Mouse (Mus musculus) midbrain, embryonic 16.5 days (tissue): Measurements from ENCODE around the gene Vmn1r14. TPM values are rescaled to one million over a fixed set of nuclear protein-coding genes. Genes with fewer than 3 reads are reported as not detected.
"Not testable (repeated sequence)": the region's sequence is repeated elsewhere in the genome, so short reads cannot be mapped to it uniquely, and the experiment has no call there.

Experiments
- ATAC-seq: fragments of 200-750 bp; cut with Nextera tagmentation; 2 replicates; pipeline ENCODE4 v1.8.0; 2017; ENCODE audit warnings: moderate TSS enrichment
- H3K27ac ChIP-seq: fragments of 300-500 bp; sonication (generic); 2 replicates; pipeline ENCODE4 v1.5.1; 2014; ENCODE audit warnings: mild to moderate bottlenecking, low read length, mixed read lengths
- H3K27me3 ChIP-seq: fragments of 300-500 bp; sonication (generic); 2 replicates; pipeline ENCODE4 v1.6.1; 2014; ENCODE audit warnings: low read depth, low read length, mixed read lengths; ENCODE audit not compliant: control insufficient read depth, insufficient read depth
- H3K36me3 ChIP-seq: fragments of 300-500 bp; sonication (generic); 2 replicates; pipeline ENCODE4 v1.6.1; 2014; ENCODE audit warnings: mild to moderate bottlenecking, low read length, moderate library complexity, mixed read lengths; ENCODE audit not compliant: control insufficient read depth, insufficient read depth
- H3K4me1 ChIP-seq: fragments of 300-500 bp; sonication (generic); 2 replicates; pipeline ENCODE4 v1.6.1; 2014; ENCODE audit warnings: mild to moderate bottlenecking, low read length, mixed read lengths; ENCODE audit not compliant: control insufficient read depth, insufficient read depth
- H3K4me2 ChIP-seq: fragments of 300-500 bp; sonication (generic); 2 replicates; pipeline ENCODE4 v1.6.1; 2014; ENCODE audit warnings: mild to moderate bottlenecking, low read length, mixed read lengths
- H3K4me3 ChIP-seq: fragments of 300-500 bp; sonication (generic); 2 replicates; pipeline ENCODE4 v1.5.1; 2014; ENCODE audit warnings: low read depth, mild to moderate bottlenecking, low read length, moderate library complexity, mixed read lengths
- H3K9ac ChIP-seq: fragments of 300-500 bp; sonication (generic); 2 replicates; pipeline ENCODE4 v1.6.1; 2014; ENCODE audit warnings: low read depth, low read length, mixed read lengths
- H3K9me3 ChIP-seq: fragments of 300-500 bp; sonication (generic); replicated peaks from 2 replicates; pipeline ENCODE4 v1.6.1; 2014; ENCODE audit warnings: mild to moderate bottlenecking, low read length, mixed read lengths; ENCODE audit not compliant: control insufficient read depth, poor library complexity, severe bottlenecking
- WGBS: fragments of 180-500 bp; shearing (Covaris S2); extraction: QIAGEN DNeasy Blood & Tissue Kit; methylation state at CpG from one replicate; pipeline ENCODE4 v1.1.7; 2014; 5-methylcytosine and 5-hydroxymethylcytosine counted together
- polyA plus RNA-seq: library from polyadenylated mRNA; unstranded; fragments of >200 nt; fragmentation: Nextera tagmentation; extraction: Ambion mirVana; gene quantifications from 2 replicates; pipeline ENCODE4 v1.2.1, GENCODE M21; 2015

Gene Vmn1r14
- polyA plus RNA-seq, result not detected in 2 replicates

DNA sequence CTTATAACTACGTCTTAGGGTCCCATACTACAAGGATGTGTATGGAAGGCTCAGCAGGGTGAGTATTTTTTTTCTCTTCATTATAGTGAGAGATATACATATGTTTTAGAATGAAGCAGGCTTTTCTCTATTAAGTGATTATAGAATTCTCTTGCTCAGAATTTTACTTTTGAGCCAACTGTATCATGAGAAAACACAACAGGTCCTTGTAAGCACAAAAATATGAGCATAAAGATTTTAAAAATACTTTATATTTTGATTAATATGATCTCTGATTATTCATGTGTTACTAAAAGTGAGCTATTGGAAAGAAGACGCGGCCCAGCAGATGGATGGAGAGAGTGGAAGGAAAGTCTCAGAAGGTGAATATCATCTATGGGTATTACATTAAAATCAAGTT, at the start of gene Vmn1r14:
Gene Vmn1r14, plus strand, starts transcription at position 301 of the 400 bp plus-strand sequence.
- no peak within 1 kb of the TSS for H3K9ac ChIP-seq
- no peaks in the 10 kb centered on the region for H3K27me3 ChIP-seq
- ATAC-seq, result no peak
- H3K4me3 ChIP-seq, result no peak within 1 kb of the TSS
- 91% methylated on average over 3 of the region's 3 CpGs for WGBS
- no peaks in the 10 kb centered on the region for H3K9me3 ChIP-seq
- H3K36me3 ChIP-seq, result no peaks in the 10 kb centered on the region
- H3K4me1 ChIP-seq, result no peaks in the 10 kb centered on the region
- no peak within 1 kb of the TSS for H3K4me2 ChIP-seq
- H3K27ac ChIP-seq, result no peak within 1 kb of the TSS

DNA sequence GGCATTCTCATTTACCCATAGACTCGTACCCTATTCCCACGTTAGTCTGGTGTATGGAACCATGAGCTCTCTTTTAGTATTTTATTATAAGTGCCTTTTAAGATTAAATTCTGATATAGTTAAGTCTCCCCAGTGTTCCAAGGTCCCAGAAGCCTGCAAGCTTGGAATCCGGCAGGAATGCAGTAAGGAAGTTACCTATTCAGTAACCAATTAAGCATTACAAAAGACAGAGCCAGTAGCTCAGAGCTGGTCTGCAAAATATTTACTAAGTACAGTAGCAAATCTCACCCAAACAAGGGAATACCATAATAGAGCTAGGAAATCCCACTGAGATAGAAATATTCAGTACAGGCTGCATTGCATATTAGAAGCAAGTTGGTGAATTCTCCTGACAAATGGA, 41.5 kb upstream of the Vmn1r14 start:
- not testable (repeated sequence) for H3K27me3 ChIP-seq, H3K9ac ChIP-seq, H3K4me2 ChIP-seq, H3K27ac ChIP-seq, H3K9me3 ChIP-seq, ATAC-seq, H3K4me3 ChIP-seq, H3K4me1 ChIP-seq, H3K36me3 ChIP-seq
- WGBS, result 64% methylated on average over 3 of the region's 3 CpGs

DNA sequence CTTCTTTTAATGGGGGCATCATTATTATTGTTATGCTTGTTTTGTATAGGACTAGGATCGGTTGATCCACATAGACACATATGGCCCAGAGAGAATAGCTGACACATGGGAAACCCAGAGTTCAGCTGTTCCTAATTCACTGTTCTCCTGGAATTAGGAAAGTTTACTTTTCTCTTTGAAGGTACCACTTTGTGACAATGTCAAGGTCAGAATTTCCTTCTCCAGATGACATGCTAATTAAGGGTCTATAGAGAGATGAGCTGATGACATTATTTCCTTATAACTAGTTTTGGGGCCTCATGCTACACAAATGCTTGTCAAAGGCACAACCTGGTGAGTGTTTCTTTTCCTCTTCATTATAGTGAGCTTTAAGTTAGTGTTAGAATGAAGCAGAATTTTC, 28.5 kb upstream of the Vmn1r14 start, which contains the start of gene Vmn1r13:
Gene Vmn1r13, plus strand, starts transcription at position 301 of the 400 bp plus-strand sequence.
- 90% methylated on average over 1 of the region's 1 CpGs for WGBS
- H3K9me3 ChIP-seq, H3K36me3 ChIP-seq, H3K27me3 ChIP-seq, H3K27ac ChIP-seq, H3K4me1 ChIP-seq, H3K4me3 ChIP-seq, H3K4me2 ChIP-seq, H3K9ac ChIP-seq, ATAC-seq: not testable (repeated sequence)

DNA sequence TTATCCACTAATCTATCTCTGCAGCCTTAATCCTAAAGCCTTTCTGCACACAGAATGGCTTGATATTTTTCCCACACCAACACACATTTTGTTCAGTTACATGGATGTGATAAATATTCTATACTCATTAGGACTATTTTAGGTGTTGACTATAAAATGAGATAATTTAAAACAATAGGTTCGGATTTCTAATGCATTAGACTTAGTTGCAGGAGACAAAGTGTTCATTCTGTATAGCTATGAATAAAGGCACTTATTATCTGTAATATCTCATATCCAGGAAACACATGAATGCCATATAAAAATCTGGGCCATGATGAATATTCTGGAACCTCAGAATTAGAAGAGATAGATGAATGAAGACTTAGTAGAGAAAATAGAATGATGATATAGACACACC, 26.2 kb downstream of the Vmn1r14 start, which contains the start of gene Vmn1r15:
Gene Vmn1r15, plus strand, starts transcription at position 301 of the 400 bp plus-strand sequence.
- H3K9me3 ChIP-seq, result no peaks in the 10 kb centered on the region
- WGBS, result 81% methylated on average over 1 of the region's 1 CpGs
- H3K27ac ChIP-seq, result no peak within 1 kb of the TSS
- ATAC-seq, result no peak
- H3K27me3 ChIP-seq, result no peaks in the 10 kb centered on the region
- H3K9ac ChIP-seq, result no peak within 1 kb of the TSS
- no peak within 1 kb of the TSS for H3K4me3 ChIP-seq
- H3K4me1 ChIP-seq, result no peaks in the 10 kb centered on the region
- no peak within 1 kb of the TSS for H3K4me2 ChIP-seq
- H3K36me3 ChIP-seq, result no peaks in the 10 kb centered on the region

DNA sequence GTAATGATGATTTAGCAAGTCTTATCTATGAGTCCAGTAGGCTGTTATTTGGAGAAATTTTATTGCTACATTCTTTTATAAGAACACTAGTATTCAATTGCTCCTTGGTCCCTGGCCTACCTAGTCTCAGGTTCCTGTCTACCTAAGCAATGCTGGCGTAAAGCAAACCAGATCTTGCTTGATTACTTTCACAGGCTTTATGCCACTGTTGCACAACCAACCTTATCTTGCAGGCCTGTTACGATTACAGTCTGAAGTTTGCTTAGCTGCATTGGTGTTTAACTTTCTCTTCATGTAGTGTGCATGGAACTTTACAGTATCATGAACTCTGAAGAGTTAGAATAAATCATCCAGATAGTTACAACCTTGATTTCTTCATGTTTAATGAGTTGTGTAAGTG, 29.5 kb downstream of the Vmn1r14 start:
- Histone ChIP-seq H3K27me3 (no peaks in the 10 kb centered on the region), H3K4me2 (no peak overlapping the region), H3K4me1 (no peaks in the 10 kb centered on the region), H3K4me3 (no peak overlapping the region), H3K36me3 (no peaks in the 10 kb centered on the region), H3K9ac (no peak overlapping the region), H3K9me3 (no peaks in the 10 kb centered on the region), H3K27ac (no peak overlapping the region)
- WGBS, result 91% methylated on average over 2 of the region's 2 CpGs
- no peak for ATAC-seq

DNA sequence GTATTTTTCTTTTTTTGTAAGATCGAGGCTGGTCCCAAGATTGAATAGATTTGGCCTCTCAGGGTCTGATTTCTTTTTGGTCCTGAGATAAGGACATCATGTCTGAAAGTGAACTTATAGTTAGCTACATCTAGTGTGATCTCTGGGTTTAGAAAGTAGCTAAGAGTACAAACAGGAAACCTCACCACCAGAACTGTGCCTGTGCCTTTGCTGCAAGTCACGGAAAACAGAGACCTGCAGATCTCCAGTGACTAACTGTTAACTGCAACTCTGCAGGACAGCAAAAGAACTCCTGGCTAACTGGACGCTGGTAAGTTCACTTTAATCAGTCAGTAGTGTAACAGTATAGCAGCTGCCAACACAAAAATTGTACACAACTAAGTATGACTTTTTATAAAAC, 40.4 kb downstream of the Vmn1r14 start:
- H3K9me3 ChIP-seq, result no peaks in the 10 kb centered on the region
- no peak for ATAC-seq
- WGBS, result 72% methylated on average over 3 of the region's 3 CpGs

DNA sequence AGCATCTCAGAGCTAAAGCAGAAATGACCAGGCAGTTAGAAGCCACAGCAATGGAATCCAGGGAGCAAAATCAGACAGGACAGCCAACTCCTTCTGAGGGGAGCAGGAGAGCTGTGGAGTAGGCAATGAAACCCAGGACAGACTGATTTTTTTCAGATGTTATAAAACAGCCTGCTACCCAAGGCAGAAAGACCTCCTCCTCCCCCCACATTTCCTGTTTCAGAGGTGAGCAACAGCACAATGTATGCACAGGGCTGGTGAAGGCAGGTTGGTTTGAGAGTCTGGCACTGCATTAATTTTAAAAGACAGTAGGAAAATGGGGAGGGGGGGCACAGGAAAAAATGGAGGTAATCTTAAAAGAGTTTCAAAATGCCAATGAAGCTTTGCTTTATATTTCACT, 41.0 kb downstream of the Vmn1r14 start:
- Histone ChIP-seq H3K27me3 (no peaks in the 10 kb centered on the region), H3K36me3 (no peaks in the 10 kb centered on the region), H3K4me3 (no peak overlapping the region), H3K4me2 (no peak overlapping the region), H3K9me3 (no peaks in the 10 kb centered on the region), H3K27ac (no peak overlapping the region), H3K4me1 (no peaks in the 10 kb centered on the region), H3K9ac (no peak overlapping the region)
- ATAC-seq, result no peak

More for the DNA sequence above, 40.4 kb downstream of the Vmn1r14 start:
- Histone ChIP-seq H3K4me1 (no peaks in the 10 kb centered on the region), H3K9ac (no peak overlapping the region), H3K4me3 (no peak overlapping the region), H3K27ac (no peak overlapping the region), H3K36me3 (no peaks in the 10 kb centered on the region), H3K27me3 (no peaks in the 10 kb centered on the region), H3K4me2 (no peak overlapping the region)

DNA sequence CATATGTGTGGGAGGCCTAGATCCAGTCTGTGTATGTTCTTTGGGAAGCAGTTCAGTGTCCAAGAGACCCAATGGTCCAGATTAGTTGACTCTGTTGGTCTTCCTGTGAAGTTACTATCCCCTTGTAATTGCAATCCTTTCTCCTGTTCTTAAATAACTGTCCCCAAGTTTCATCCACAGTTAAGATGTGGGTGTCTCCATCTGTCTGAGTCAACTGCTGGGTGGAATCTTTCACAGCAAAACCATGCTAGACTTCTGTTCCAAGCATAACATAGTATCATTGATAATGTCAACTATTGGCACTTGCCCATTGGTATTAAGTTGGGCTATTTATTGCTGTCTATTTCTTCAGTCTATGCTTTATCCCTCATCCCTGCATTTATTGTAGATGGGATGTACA, 47.5 kb downstream of the Vmn1r14 start:
- Histone ChIP-seq H3K27me3 (no peaks in the 10 kb centered on the region), H3K9ac (no peak overlapping the region), H3K4me2 (no peak overlapping the region), H3K27ac (no peak overlapping the region), H3K4me3 (no peak overlapping the region), H3K36me3 (no peaks in the 10 kb centered on the region), H3K4me1 (no peaks in the 10 kb centered on the region), H3K9me3 (no peaks in the 10 kb centered on the region)
- no peak for ATAC-seq
